8 mouse cellular contexts compared by ENCODE assay signal in genomic region chr8:123042158-123042973, GRCm38 (mm10). TPM values are rescaled to one million over a fixed set of nuclear protein-coding genes. Genes with fewer than 3 reads are reported as not detected.
A peak's percentile ranks its signal among the peaks of the same experiment; 100 is the strongest.
DNase-seq lines count a peak whose midpoint lies in the region; ATAC-seq lines count a peak whose summit lies in the region.

Gene Ankrd11, minus strand, starts transcription at chr8:123042277.

- peak; percentile 99 for DNase-seq in NIH3T3 (ENCODE audit: low read depth)
- DNase-seq in cerebellum, postnatal 10 days: peak; percentile 99 to 100
- peak; percentile 99 to 100 for DNase-seq in frontal cortex, postnatal 10 days (ENCODE audit: low spot score in 2 of 2)
- DNase-seq in layer of hippocampus, postnatal 14 days (ENCODE audit: low spot score in 2 of 2): peak; percentile 100
- peak; percentile 99 for DNase-seq in lung, postnatal 14 days
- peak; percentile 98 for DNase-seq in retina, adult 2 months (ENCODE audit: low read depth, low spot score)
- DNase-seq in thymus, postnatal 36 days: peak; percentile 99 to 100

- peaks cover 33% of the 10 kb centered on the region for H3K4me1 ChIP-seq in hindbrain, embryonic 12.5 days

- H3K4me2 ChIP-seq in hindbrain, embryonic 12.5 days (replicated peaks): peak within 1 kb of the TSS; percentile 75

- WGBS in hindbrain, embryonic 12.5 days: under 1% methylated on average over 76 of the region's 91 CpGs

- 0 out of 2 replicates have a peak, but pooled peaks cover 3% of the 10 kb centered on the region for H3K36me3 ChIP-seq in hindbrain, embryonic 12.5 days

- H3K27ac ChIP-seq in hindbrain, embryonic 12.5 days: peak within 1 kb of the TSS; percentile 98

- no peaks in the 10 kb centered on the region for H3K9me3 ChIP-seq in hindbrain, embryonic 12.5 days (replicated peaks)

- ATAC-seq in hindbrain, embryonic 12.5 days (ENCODE audit: low FRiP score): peak; percentile 98

- no peaks in the 10 kb centered on the region for H3K27me3 ChIP-seq in hindbrain, embryonic 12.5 days

- peak within 1 kb of the TSS; percentile 100 for H3K4me3 ChIP-seq in hindbrain, embryonic 12.5 days

- H3K9ac ChIP-seq in hindbrain, embryonic 12.5 days: peak within 1 kb of the TSS; percentile 99

RNA-seq across cellular contexts. Expression of gene Ankrd11, which starts in this region (rescaled TPM):
- 87.0 and 90.1 TPM in 2 replicates for polyA plus RNA-seq in hindbrain, embryonic 12.5 days (2016; fragmentation: Nextera tagmentation; extraction: Ambion mirVana)
- total RNA-seq in layer of hippocampus, postnatal 14 days (2021): 100 to 1,000 TPM; 152 to 159 TPM

Comparison
In these comparisons a context has a peak if more than half of its experiments do, and no peak if none do; other contexts are left out.
1. Peak in every context shown above with its lines: DNase-seq, ATAC-seq, H3K4me3 ChIP-seq and H3K27ac ChIP-seq.